Mouse (Mus musculus): Measurements from ENCODE around the gene Gipc3.

DNA sequence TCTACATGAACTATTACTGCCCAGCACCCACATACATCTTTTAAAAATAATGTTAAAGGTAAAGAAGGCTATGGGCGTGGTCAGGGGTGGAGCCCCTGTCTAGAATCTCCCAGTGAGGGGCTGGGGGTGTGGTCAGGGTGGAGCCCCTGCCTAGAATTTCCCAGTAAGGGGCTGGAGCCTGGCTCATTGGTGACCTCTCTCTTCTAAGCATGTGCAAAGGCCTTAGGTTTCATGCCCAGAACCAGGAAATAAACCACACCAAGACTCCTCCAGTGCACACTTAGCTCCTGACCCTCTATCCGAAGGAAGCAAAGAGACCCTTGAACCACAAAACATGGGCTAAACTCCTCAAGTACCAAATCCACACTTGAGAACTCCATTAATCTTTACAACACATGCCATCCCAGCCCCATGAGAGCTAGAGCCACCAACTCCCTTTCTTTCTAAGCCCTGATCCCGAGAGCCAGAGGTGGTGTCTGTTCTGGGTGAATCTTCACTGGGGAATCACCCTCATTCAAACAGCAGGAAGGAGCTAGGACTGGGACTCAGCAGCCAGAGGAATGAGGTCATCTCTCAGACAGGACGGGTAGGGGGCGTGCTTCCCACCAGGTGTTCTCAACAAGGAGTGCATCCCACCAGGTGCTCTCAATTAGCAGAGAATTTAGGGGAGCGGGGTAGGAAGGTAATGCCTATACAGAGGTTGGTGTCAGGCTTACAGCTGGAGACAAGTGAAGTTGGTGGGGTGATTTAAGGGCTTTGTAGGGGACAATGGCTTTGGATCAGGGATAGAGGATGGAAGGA is 33.7 kb upstream of the Gipc3 start:
- TF ChIP-seq CTCF (IDR thresholded peaks at IDR 0.05; ENCODE audit: insufficient read depth, low read depth, low read length) (no peak), POLR2A (IDR thresholded peaks at IDR 0.05; ENCODE audit: insufficient read depth, low read depth, low read length) (no peak)

Data from olfactory bulb, adult 2 months (tissue).